Comparison of ENCODE assay signal across 8 mouse cellular contexts in the genomic region with DNA sequence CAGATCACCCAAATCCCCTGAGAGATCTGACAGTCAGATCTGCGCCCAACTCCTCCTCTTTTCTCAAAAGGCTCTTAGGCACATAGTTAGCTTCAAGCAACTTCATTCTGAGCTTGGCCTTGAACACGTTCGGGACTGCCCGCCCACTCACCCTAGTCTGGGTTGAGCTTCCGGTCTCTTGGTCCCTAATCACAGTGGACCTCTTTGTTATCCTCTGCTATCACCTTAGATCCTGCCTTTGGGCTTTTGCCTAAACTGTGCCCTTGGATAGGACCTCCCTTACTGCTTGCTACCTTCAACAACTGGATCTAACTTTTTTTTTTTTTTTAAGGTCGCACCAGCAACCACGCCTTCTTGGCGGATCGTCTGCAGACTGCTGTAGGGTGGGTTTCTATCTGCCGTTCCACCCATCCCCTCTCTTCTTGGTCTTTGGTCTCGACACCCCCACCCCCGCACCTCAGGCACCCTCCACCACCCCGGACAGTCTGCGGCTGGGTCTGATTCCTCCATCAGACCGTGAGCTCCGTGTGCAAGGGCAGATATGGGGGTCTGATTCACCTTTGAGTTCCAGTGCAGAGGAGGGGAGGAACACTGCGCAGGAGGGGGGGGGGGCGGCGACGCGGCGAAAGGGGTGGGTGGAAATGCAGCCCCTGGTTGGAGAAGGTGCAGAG. TPM values are rescaled to one million over a fixed set of nuclear protein-coding genes. Genes with fewer than 3 reads are reported as not detected.
DNase-seq lines count a peak whose midpoint lies in the region; ATAC-seq and TF ChIP-seq lines count a peak whose summit lies in the region.

No protein-coding gene starts in this region.

- peak overlapping the region; percentile 98 for H3K27ac ChIP-seq in intestine, embryonic 15.5 days
- no peak overlapping the region for H3K27ac ChIP-seq in liver, embryonic 14.5 days
- H3K27ac ChIP-seq in neural tube, embryonic 15.5 days (replicated peaks): peak overlapping the region; percentile 100

- H3K27me3 ChIP-seq in intestine, embryonic 15.5 days (replicated peaks): no peaks in the 10 kb centered on the region
- H3K27me3 ChIP-seq in liver, embryonic 14.5 days (ENCODE audit: control insufficient read depth, insufficient read depth, low read length): peaks cover 15% of the 10 kb centered on the region
- H3K27me3 ChIP-seq in neural tube, embryonic 15.5 days (replicated peaks): no peaks in the 10 kb centered on the region

- no peak for TF ChIP-seq CTCF in liver, embryonic 14.5 days (IDR thresholded peaks at IDR 0.05; ENCODE audit: low read depth)

- peak overlapping the region; percentile 72 for H3K4me3 ChIP-seq in intestine, embryonic 15.5 days (replicated peaks)
- peak overlapping the region; percentile 47 to 52 for H3K4me3 ChIP-seq in liver, embryonic 14.5 days (ENCODE audit: insufficient read depth in 1 of 2, low read depth in 2 of 2, low read length in 2 of 2)
- peak overlapping the region; percentile 82 for H3K4me3 ChIP-seq in neural tube, embryonic 15.5 days (replicated peaks)

- H3K4me2 ChIP-seq in intestine, embryonic 15.5 days (replicated peaks): peak overlapping the region; percentile 81
- peak overlapping the region; percentile 55 for H3K4me2 ChIP-seq in liver, embryonic 14.5 days (ENCODE audit: low read depth)
- peak overlapping the region; percentile 89 for H3K4me2 ChIP-seq in neural tube, embryonic 15.5 days

- ATAC-seq in intestine, embryonic 15.5 days: peak; percentile 52
- peak; percentile 17; the same call in 1 of the 2 replicates for ATAC-seq in liver, embryonic 14.5 days (ENCODE audit: insufficient read depth)
- peak; percentile 68 for ATAC-seq in neural tube, embryonic 15.5 days (ENCODE audit: low FRiP score)

- no peak for TF ChIP-seq EP300 in liver, embryonic 14.5 days (IDR thresholded peaks at IDR 0.05; ENCODE audit: low read depth)

- peak; percentile 33 to 46 for DNase-seq in urinary bladder, postnatal 36 days (ENCODE audit: low spot score in 2 of 2)
- DNase-seq in urinary bladder, postnatal 10 days (ENCODE audit: low spot score): no peak
- DNase-seq in cerebellum, postnatal 10 days: peak; percentile 70 to 71
- peak; percentile 28 for DNase-seq in gastrocnemius, postnatal 25 days
- DNase-seq in liver, embryonic 14.5 days (ENCODE audit: low read depth in 3 of 3, low spot score in 3 of 3): no peak
- no peak for DNase-seq in thymus, postnatal 14 days

- H3K9me3 ChIP-seq in intestine, embryonic 15.5 days: no peaks in the 10 kb centered on the region
- H3K9me3 ChIP-seq in liver, embryonic 14.5 days (ENCODE audit: control insufficient read depth, low read length): no peaks in the 10 kb centered on the region
- H3K9me3 ChIP-seq in neural tube, embryonic 15.5 days (replicated peaks): no peaks in the 10 kb centered on the region

- H3K4me1 ChIP-seq in intestine, embryonic 15.5 days (replicated peaks): peaks cover 10% of the 10 kb centered on the region
- H3K4me1 ChIP-seq in liver, embryonic 14.5 days (replicated peaks; ENCODE audit: control insufficient read depth in 2 of 2, insufficient read depth in 2 of 2, low read length in 1 of 2): peaks cover 0 to 3% of the 10 kb centered on the region in 2 experiments; a peak in 2 of 4 replicates
- peaks cover 23% of the 10 kb centered on the region for H3K4me1 ChIP-seq in neural tube, embryonic 15.5 days

- H3K36me3 ChIP-seq in intestine, embryonic 15.5 days: no peaks in the 10 kb centered on the region; the same call in 1 of the 2 replicates
- no peaks in the 10 kb centered on the region for H3K36me3 ChIP-seq in liver, embryonic 14.5 days (replicated peaks; ENCODE audit: control insufficient read depth, insufficient read depth, low read depth)
- no peaks in the 10 kb centered on the region for H3K36me3 ChIP-seq in neural tube, embryonic 15.5 days

- WGBS in intestine, embryonic 15.5 days: 2% methylated on average over 20 of the region's 22 CpGs
- 3% methylated on average over 20 of the region's 22 CpGs for WGBS in liver, embryonic 14.5 days (ENCODE audit: insufficient replicate concordance)
- under 1% methylated on average over 20 of the region's 22 CpGs for WGBS in neural tube, embryonic 15.5 days

- H3K9ac ChIP-seq in intestine, embryonic 15.5 days: peak overlapping the region; percentile 74
- peak overlapping the region; percentile 6 for H3K9ac ChIP-seq in liver, embryonic 14.5 days (replicated peaks)
- peak overlapping the region; percentile 95 for H3K9ac ChIP-seq in neural tube, embryonic 15.5 days (replicated peaks)

RNA-seq across cellular contexts. Expression of gene Spaca6, which starts 0.9 kb away (rescaled TPM):
- total RNA-seq in gastrocnemius, postnatal 25 days (2021): 10 to 100 TPM in 1 of 2 experiments, 1 to 10 TPM in 1; 7.0 to 15.8 TPM
- polyA plus RNA-seq in intestine, embryonic 15.5 days (2015; fragmentation: Nextera tagmentation; extraction: Ambion mirVana): 18.7 and 23.7 TPM in 2 replicates
- polyA plus RNA-seq in liver, embryonic 14.5 days (2012; rRNA removed): 7.0 and 8.7 TPM in 2 replicates
- polyA plus RNA-seq in liver, embryonic 14.5 days (2014; fragmentation: Nextera tagmentation; extraction: Ambion mirVana): 1.0 and 2.1 TPM in 2 replicates
- polyA plus RNA-seq in neural tube, embryonic 15.5 days (2015; fragmentation: Nextera tagmentation; extraction: Ambion mirVana): 21.8 and 29.6 TPM in 2 replicates

RNA-seq across cellular contexts. Expression of gene Has1, which starts 28.9 kb away (rescaled TPM):
- under 1 TPM; 0.15 to 0.40 TPM for total RNA-seq in gastrocnemius, postnatal 25 days (2021)
- 0.57 and 0.83 TPM in 2 replicates for polyA plus RNA-seq in intestine, embryonic 15.5 days (2015; fragmentation: Nextera tagmentation; extraction: Ambion mirVana)
- polyA plus RNA-seq in liver, embryonic 14.5 days (2012; rRNA removed): not detected in 2 replicates
- not detected in 2 replicates for polyA plus RNA-seq in liver, embryonic 14.5 days (2014; fragmentation: Nextera tagmentation; extraction: Ambion mirVana)
- 1.4 and 1.9 TPM in 2 replicates for polyA plus RNA-seq in neural tube, embryonic 15.5 days (2015; fragmentation: Nextera tagmentation; extraction: Ambion mirVana)

RNA-seq across cellular contexts. Expression of gene Fpr1, which starts 57.7 kb away (rescaled TPM):
- not detected for total RNA-seq in gastrocnemius, postnatal 25 days (2021)
- 0.28 and 0.40 TPM in 2 replicates for polyA plus RNA-seq in intestine, embryonic 15.5 days (2015; fragmentation: Nextera tagmentation; extraction: Ambion mirVana)
- 2.1 and 2.3 TPM in 2 replicates for polyA plus RNA-seq in liver, embryonic 14.5 days (2012; rRNA removed)
- polyA plus RNA-seq in liver, embryonic 14.5 days (2014; fragmentation: Nextera tagmentation; extraction: Ambion mirVana): 2.7 and 3.2 TPM in 2 replicates
- polyA plus RNA-seq in neural tube, embryonic 15.5 days (2015; fragmentation: Nextera tagmentation; extraction: Ambion mirVana): 0.15 and 0.23 TPM in 2 replicates

Comparison
In these comparisons a context has a peak if more than half of its experiments do, and no peak if none do; other contexts are left out.
1. DNase-seq: peak in urinary bladder, postnatal 36 days (2 of 2), cerebellum, postnatal 10 days (2 of 2) and gastrocnemius, postnatal 25 days (single experiment); none in urinary bladder, postnatal 10 days (single experiment), liver, embryonic 14.5 days (0 of 3) and thymus, postnatal 14 days (single experiment).
2. ATAC-seq: peak in every context shown above with its lines; median percentile 68 in neural tube, embryonic 15.5 days; 52 in intestine, embryonic 15.5 days; 17 in liver, embryonic 14.5 days.
3. H3K9ac ChIP-seq: peak in every context shown above with its lines; median percentile 95 in neural tube, embryonic 15.5 days; 74 in intestine, embryonic 15.5 days; 6 in liver, embryonic 14.5 days.
4. Peak in every context shown above with its lines, with median percentiles within 50 percentile points of each other: H3K4me2 ChIP-seq and H3K4me3 ChIP-seq.